Mouse (Mus musculus): Measurements from ENCODE around the gene Cep83. TPM values are rescaled to one million over a fixed set of nuclear protein-coding genes. Genes with fewer than 3 reads are reported as not detected.

Cep83 gene
- polyA plus RNA-seq, 1 experiment from 2014 or later, result 8.5 TPM

DNA sequence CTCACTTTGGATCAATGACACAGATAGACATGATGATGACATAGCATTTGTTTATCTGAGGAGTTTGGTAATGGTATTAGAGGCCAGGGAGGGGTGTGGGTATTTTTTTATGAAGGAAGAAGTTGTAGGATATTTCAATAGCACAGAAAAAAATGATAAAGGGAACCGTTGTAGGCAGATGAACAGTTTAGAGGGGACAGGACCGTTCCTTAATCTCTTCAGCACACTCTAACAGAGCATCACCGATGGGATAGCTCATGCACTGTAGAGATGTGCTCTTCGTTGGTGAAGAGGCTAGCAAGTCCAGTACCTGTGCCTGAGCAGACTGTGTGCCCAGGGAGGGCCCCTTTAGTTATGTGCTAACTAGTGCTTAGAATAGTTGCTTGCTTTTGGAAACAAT lies 90.9 kb downstream of the Cep83 start:
- no peak overlapping the region for H3K9ac ChIP-seq
- 51% methylated on average over 4 of the region's 4 CpGs for WGBS (ENCODE audit: insufficient replicate concordance)
- ATAC-seq (ENCODE audit: insufficient read depth), result 0 out of 2 replicates have a peak, but pooled peaks have one; percentile 18
- no peak overlapping the region for H3K4me3 ChIP-seq (replicated peaks)
- H3K27ac ChIP-seq (replicated peaks), result no peak overlapping the region
- H3K9me3 ChIP-seq (replicated peaks), result no peaks in the 10 kb centered on the region
- peaks cover 3% of the 10 kb centered on the region; the same call in 1 of the 2 replicates for H3K36me3 ChIP-seq (replicated peaks)
- H3K4me1 ChIP-seq (replicated peaks), result 0 out of 2 replicates have a peak, but pooled peaks cover 4% of the 10 kb centered on the region
- no peaks in the 10 kb centered on the region for H3K27me3 ChIP-seq
- no peak overlapping the region for H3K4me2 ChIP-seq

DNA sequence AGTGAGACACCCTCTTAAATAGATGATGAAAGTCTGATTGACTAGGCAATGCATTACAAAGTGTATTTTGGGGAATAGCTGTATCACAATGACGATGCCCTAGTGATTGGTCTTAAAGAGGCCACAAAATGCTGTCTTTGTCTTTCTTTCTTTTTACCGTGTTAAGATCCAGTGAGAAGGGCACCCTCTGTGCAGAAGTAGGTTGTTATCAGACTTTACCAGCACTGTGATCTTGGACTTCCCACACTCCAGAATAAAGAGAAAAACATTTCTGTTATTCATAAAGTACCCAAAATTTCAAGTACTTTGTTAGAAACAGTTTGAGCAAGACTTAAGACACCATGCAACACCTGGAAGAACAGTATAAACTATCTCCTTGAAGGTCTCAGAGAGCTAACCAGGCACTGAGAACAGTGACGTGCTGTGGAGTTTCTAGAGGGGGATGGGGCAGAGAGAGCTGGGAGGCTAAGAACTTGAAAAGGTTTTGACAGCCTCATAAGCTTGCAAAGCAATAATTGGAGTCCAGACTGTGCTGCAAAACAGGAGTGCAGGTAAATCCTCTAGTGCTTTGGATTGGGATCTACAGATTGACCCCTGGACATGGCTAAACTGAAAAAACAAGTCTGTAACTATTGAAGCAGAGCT lies 92.3 kb downstream of the Cep83 start:
- Histone ChIP-seq H3K4me3 (replicated peaks) (no peak overlapping the region), H3K27me3 (no peaks in the 10 kb centered on the region), H3K4me2 (no peak overlapping the region), H3K4me1 (replicated peaks) (0 out of 2 replicates have a peak, but pooled peaks cover 4% of the 10 kb centered on the region), H3K9ac (no peak overlapping the region), H3K9me3 (replicated peaks) (no peaks in the 10 kb centered on the region), H3K27ac (replicated peaks) (no peak overlapping the region), H3K36me3 (replicated peaks) (peaks cover 3% of the 10 kb centered on the region; the same call in 1 of the 2 replicates)
- ATAC-seq (ENCODE audit: insufficient read depth), result no peak
- WGBS (ENCODE audit: insufficient replicate concordance), result 33% methylated on average over 3 of the region's 3 CpGs

DNA sequence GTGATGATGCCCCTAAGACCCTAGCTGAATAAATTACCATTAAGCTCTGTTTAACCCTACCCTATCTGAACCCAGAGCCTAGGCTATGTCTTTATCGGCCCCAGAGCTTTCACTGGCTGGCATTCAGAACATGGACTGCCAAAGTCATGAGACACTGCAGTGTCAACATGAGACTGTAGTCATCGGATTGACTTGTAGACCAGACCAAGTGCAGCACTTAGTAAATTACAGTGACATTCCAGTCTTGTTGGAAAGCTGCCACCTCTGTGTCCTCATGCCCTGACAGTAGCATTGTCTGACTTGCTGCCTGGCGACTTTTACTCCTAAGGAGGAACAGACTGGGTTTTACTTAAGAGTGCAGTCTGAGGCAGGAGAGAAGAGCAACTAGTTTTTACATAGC lies 100.8 kb downstream of the Cep83 start:
- Histone ChIP-seq H3K9me3 (replicated peaks) (no peaks in the 10 kb centered on the region), H3K27me3 (no peaks in the 10 kb centered on the region), H3K27ac (replicated peaks) (no peak overlapping the region), H3K4me3 (replicated peaks) (no peak overlapping the region), H3K4me2 (no peak overlapping the region), H3K4me1 (replicated peaks) (no peaks in the 10 kb centered on the region; the same call in 1 of the 2 replicates), H3K36me3 (replicated peaks) (peaks cover 16% of the 10 kb centered on the region), H3K9ac (no peak overlapping the region)
- WGBS (ENCODE audit: insufficient replicate concordance), result 69% methylated on average over 3 of the region's 3 CpGs
- no peak for ATAC-seq (ENCODE audit: insufficient read depth)

DNA sequence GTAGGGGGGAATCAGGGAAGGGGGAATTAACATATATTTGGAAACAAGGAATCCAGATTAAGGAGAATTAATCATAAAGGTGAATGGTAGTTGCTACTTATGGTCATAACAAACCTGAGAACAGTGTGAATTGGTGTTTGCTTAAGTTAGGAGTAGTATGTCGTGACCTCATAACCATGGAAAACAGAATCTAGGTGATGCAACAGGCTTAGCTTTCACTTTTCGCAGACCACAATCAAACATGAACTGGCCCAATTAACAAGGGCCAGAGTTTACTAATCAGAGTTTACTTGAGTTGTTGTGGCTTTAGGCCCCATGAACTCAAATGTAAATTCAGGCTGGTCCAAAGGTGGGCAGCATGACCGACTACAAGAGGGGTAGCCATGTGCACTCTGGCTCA lies 105.5 kb downstream of the Cep83 start:
- Histone ChIP-seq H3K4me2 (no peak overlapping the region), H3K27me3 (no peaks in the 10 kb centered on the region), H3K9ac (no peak overlapping the region), H3K9me3 (replicated peaks) (no peaks in the 10 kb centered on the region), H3K27ac (replicated peaks) (no peak overlapping the region), H3K4me3 (replicated peaks) (no peak overlapping the region), H3K4me1 (replicated peaks) (no peaks in the 10 kb centered on the region; the same call in 1 of the 2 replicates), H3K36me3 (replicated peaks) (peaks cover 17% of the 10 kb centered on the region)
- ATAC-seq (ENCODE audit: insufficient read depth), result no peak
- WGBS (ENCODE audit: insufficient replicate concordance), result 74% methylated on average over 3 of the region's 3 CpGs

DNA sequence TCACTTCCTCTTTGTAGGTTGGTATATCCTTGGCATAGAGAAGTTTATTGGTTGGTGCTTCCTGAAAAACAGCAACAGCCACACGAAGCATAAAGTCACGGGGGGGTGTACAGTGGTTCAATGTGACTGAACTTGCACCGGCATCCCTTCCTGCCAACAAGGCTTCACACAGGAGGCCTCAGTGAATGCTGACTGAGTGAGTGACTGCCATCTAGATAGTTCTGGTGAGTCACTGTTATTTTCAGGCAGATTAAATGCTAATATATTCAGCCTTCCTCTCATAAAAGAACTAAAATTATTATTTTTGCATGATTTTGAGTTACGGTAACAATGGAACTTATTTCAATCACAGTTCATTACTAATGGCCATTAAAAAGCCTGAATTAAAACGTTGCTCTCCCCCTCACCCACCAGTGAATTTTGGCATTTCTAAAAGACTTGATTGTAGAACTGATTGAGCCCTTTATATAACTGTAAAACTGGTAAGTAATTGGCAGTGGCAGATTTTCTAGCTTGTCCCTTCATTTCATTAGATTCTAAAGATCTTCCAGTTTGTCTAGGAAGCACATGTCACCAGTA lies 106.3 kb downstream of the Cep83 start:
- H3K4me3 ChIP-seq (replicated peaks), result no peak overlapping the region

DNA sequence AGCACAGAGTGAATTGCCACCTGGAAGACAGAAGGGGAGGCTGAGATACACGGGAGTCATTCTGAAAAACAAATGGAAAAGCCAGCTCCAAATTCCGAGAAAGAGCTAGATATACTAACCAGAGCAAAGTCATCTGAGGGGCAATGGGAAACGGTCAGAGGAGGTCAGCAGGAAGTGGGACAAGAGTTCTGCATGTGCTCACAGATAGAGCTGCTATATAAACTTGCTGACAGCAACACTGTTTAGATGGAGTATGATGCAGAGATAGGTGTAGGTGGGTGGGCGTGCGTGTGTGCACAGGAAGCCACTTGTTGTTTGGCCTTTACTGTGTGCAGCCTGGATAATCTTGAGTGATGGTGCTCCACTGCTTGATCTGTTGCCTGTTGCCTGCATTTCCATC lies 109.7 kb downstream of the Cep83 start:
- peaks cover 5% of the 10 kb centered on the region; the same call in 1 of the 2 replicates for H3K4me1 ChIP-seq (replicated peaks)
- ATAC-seq (ENCODE audit: insufficient read depth), result no peak
- WGBS (ENCODE audit: insufficient replicate concordance), result 55% methylated on average over 5 of the region's 5 CpGs
- no peak overlapping the region for H3K9ac ChIP-seq
- H3K36me3 ChIP-seq (replicated peaks), result peaks cover 4% of the 10 kb centered on the region; the same call in 1 of the 2 replicates
- no peak overlapping the region for H3K4me3 ChIP-seq (replicated peaks)
- H3K27me3 ChIP-seq, result no peaks in the 10 kb centered on the region
- no peaks in the 10 kb centered on the region for H3K9me3 ChIP-seq (replicated peaks)
- no peak overlapping the region for H3K4me2 ChIP-seq
- no peak overlapping the region for H3K27ac ChIP-seq (replicated peaks)

More for the DNA sequence above, 106.3 kb downstream of the Cep83 start:
- ATAC-seq (ENCODE audit: insufficient read depth), result no peak
- Histone ChIP-seq H3K9me3 (replicated peaks) (no peaks in the 10 kb centered on the region), H3K4me1 (replicated peaks) (no peaks in the 10 kb centered on the region; the same call in 1 of the 2 replicates), H3K27ac (replicated peaks) (no peak overlapping the region), H3K36me3 (replicated peaks) (peaks cover 14% of the 10 kb centered on the region), H3K4me2 (no peak overlapping the region), H3K27me3 (no peaks in the 10 kb centered on the region), H3K9ac (no peak overlapping the region)
- 76% methylated on average over 5 of the region's 5 CpGs for WGBS (ENCODE audit: insufficient replicate concordance)

DNA sequence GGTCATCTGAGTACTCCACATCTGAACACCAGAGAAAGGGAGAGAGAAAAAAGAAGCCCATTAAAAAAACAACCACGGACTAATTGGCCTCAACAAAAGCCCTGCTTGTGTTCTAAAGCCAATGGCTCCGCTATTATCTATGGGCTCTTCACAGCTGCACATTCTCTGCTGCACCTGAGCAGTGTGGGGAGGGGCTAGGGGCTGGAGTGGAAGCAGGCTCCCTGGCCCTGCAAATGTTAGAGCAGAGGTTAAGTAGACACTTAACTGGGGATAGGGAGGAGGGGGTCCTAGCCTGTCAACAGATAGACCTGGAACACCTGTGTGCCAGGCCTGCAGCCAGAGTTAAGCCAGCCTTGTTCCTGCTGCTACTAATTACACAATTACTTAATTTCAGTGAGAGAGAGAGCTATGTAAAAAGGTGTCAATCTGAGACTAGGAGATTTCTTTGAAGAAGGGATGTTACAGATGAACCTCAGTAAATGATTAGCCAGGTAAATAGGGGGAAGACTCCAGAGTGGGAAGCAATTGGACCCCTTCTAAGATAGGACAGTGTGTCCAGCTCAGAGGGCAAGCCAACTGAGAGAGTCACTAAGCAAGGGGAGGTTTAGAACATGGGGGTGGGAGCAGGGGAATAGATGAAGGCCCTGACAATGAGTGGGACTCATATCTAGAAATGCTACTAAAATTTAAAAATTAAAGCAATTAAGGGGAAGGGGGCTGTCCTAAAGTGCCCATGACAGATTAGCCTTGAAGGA lies 111.2 kb downstream of the Cep83 start:
- peaks cover 9% of the 10 kb centered on the region; the same call in 1 of the 2 replicates for H3K4me1 ChIP-seq (replicated peaks)
- ATAC-seq (ENCODE audit: insufficient read depth), result no peak
- WGBS (ENCODE audit: insufficient replicate concordance), result 58% methylated on average over 2 of the region's 2 CpGs

DNA sequence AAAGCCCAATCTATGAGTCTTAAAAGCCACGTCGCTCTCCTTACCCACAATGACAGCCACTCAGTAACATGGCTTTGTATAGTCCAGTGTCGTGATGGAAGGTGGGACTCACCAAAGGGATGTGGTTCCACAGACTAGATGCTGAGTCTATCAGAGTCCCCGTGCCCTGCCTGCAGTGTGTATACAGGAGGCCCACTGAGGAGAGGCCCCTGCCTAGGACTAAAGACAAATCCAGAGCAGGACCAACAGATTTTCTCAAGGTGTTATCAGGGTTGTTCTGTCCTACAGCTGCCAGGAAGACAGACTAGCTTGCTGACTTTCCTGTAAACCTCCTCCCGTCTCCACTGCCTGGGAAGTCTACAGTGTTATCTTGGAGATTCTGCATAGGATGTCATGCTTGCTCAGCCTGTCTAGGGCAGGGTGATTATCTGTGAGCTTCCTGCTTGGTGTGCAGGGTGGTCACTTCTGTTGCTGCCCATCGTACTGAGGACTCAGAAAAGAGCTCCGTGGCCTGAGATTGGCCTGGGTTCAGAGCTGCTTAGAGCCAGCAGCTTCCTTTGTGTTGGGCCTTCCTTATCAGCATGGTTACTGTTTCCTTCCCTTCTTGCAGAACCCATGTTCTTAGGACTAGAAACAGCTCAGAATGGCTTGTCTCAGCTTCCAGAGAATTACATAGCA lies 112.4 kb downstream of the Cep83 start:
- Histone ChIP-seq H3K27me3 (no peaks in the 10 kb centered on the region), H3K4me2 (no peak overlapping the region), H3K9me3 (replicated peaks) (no peaks in the 10 kb centered on the region), H3K36me3 (replicated peaks) (peaks cover 4% of the 10 kb centered on the region; the same call in 1 of the 2 replicates), H3K4me1 (replicated peaks) (peaks cover 9% of the 10 kb centered on the region; the same call in 1 of the 2 replicates), H3K9ac (no peak overlapping the region), H3K4me3 (replicated peaks) (no peak overlapping the region), H3K27ac (replicated peaks) (no peak overlapping the region)
- WGBS (ENCODE audit: insufficient replicate concordance), result 28% methylated on average over 7 of the region's 7 CpGs
- peak; percentile 60 for ATAC-seq (ENCODE audit: insufficient read depth)

More for the DNA sequence above, 111.2 kb downstream of the Cep83 start:
- H3K9ac ChIP-seq, result no peak overlapping the region
- no peaks in the 10 kb centered on the region for H3K9me3 ChIP-seq (replicated peaks)
- no peak overlapping the region for H3K4me2 ChIP-seq
- no peak overlapping the region for H3K4me3 ChIP-seq (replicated peaks)
- H3K27ac ChIP-seq (replicated peaks), result no peak overlapping the region
- H3K36me3 ChIP-seq (replicated peaks), result peaks cover 4% of the 10 kb centered on the region; the same call in 1 of the 2 replicates
- H3K27me3 ChIP-seq, result no peaks in the 10 kb centered on the region

DNA sequence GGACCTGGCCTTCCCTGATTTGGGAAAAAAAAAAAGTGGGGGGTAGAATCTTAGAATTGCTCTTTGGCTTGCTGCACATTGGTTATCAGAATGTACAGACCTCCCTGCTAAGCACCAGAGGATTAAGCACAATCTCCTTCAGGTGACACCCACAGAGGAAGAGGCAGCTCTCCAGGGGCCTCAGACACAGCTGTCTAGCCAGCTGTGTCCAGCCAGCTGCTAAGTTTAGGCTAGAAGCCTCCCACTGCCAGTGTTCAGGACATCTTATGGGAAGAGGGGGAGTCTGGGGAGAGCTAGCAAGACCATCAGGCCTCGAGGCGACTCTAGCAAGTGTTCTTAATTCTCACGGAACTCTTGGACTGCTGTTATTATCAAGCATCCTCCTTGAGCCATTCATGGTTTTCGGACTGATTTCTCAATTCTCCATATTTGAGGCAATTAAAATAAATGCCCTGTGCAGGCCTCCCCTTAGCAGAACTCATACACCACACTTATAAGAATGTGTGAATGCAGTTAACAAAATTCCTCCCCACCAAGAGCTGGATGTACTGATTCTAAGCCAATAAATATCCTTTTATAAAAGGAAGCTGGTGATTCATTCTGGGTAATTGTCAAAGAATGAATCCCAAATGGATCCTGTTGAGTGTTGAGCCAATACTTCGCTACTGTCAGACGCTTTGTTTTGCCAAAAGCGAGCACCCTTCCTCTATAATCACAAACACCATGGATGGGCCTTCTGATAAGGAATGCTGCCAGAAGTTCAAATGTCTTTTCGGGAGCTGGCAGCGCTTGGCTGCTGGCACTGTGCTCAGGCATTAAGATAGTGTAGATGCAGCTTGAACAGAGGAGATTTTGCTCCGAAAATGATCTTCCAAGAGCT lies 115.8 kb downstream of the Cep83 start:
- Histone ChIP-seq H3K27me3 (no peaks in the 10 kb centered on the region), H3K27ac (replicated peaks) (no peak overlapping the region), H3K36me3 (replicated peaks) (no peaks in the 10 kb centered on the region), H3K4me3 (replicated peaks) (no peak overlapping the region), H3K9me3 (replicated peaks) (no peaks in the 10 kb centered on the region), H3K9ac (no peak overlapping the region), H3K4me1 (replicated peaks) (peaks cover 22% of the 10 kb centered on the region), H3K4me2 (no peak overlapping the region)
- 55% methylated on average over 10 of the region's 10 CpGs for WGBS (ENCODE audit: insufficient replicate concordance)
- ATAC-seq (ENCODE audit: insufficient read depth), result no peak

DNA sequence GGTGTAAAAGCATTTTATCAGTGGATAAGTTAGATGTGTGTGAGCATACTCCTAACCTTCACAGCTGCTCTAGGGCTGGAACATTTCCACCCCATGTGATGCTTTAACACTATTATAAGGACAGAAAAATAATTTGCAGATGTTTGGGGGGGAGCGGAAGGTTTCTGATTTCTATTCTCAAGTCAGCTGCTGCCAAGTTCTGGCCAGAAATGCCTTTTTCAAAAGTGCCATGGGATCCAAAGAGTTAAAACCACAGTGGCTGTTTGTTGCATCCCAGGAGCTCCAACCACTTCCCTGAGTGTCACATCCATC lies 116.4 kb downstream of the Cep83 start:
- H3K4me3 ChIP-seq (replicated peaks), result no peak overlapping the region
- H3K4me1 ChIP-seq (replicated peaks), result peaks cover 28% of the 10 kb centered on the region
- WGBS (ENCODE audit: insufficient replicate concordance), result 74% methylated on average over 1 of the region's 1 CpGs
- no peaks in the 10 kb centered on the region for H3K9me3 ChIP-seq (replicated peaks)
- H3K9ac ChIP-seq, result no peak overlapping the region
- no peak for ATAC-seq (ENCODE audit: insufficient read depth)
- H3K27ac ChIP-seq (replicated peaks), result no peak overlapping the region
- no peak overlapping the region for H3K4me2 ChIP-seq
- no peaks in the 10 kb centered on the region for H3K36me3 ChIP-seq (replicated peaks)
- H3K27me3 ChIP-seq, result no peaks in the 10 kb centered on the region

Measured in liver, embryonic 15.5 days (tissue).